Mouse (Mus musculus): ENCODE measurements around the gene Lrrc10. TPM values are rescaled to one million over a fixed set of nuclear protein-coding genes. Genes with fewer than 3 reads are reported as not detected.
"Not testable (repeated sequence)": the region's sequence is repeated elsewhere in the genome, so short reads cannot be mapped to it uniquely, and the experiment has no call there.

The Lrrc10 gene
- polyA plus RNA-seq, 1 experiment from 2014 or later, result not detected

- Histone ChIP-seq H3K4me1 (ENCODE audit: insufficient read depth) (no peaks in the 10 kb centered on the region; the same call in 1 of the 2 replicates), H3K27ac (ENCODE audit: low read depth) (no peak overlapping the region), H3K4me2 (ENCODE audit: low read depth, low read length) (no peak overlapping the region), H3K27me3 (ENCODE audit: insufficient read depth, low read length) (peaks cover 9% of the 10 kb centered on the region), H3K4me3 (ENCODE audit: low read depth, low read length) (no peak overlapping the region), H3K36me3 (replicated peaks; ENCODE audit: insufficient read depth, low read length) (no peaks in the 10 kb centered on the region), H3K9me3 (ENCODE audit: low read length) (no peaks in the 10 kb centered on the region), H3K9ac (replicated peaks) (no peak overlapping the region)
- DNase-seq (no peak), ATAC-seq (no peak)
- TF ChIP-seq CTCF (IDR thresholded peaks at IDR 0.05; ENCODE audit: low read depth) (no peak), EP300 (IDR thresholded peaks at IDR 0.05; ENCODE audit: low read depth) (no peak)
- 50% methylated on average over 21 of the region's 21 CpGs for WGBS (ENCODE audit: insufficient replicate concordance)
Measured at GRCm38 (mm10) chr10:117021020-117021754, 24.0 kb upstream of the Lrrc10 start.

DNA sequence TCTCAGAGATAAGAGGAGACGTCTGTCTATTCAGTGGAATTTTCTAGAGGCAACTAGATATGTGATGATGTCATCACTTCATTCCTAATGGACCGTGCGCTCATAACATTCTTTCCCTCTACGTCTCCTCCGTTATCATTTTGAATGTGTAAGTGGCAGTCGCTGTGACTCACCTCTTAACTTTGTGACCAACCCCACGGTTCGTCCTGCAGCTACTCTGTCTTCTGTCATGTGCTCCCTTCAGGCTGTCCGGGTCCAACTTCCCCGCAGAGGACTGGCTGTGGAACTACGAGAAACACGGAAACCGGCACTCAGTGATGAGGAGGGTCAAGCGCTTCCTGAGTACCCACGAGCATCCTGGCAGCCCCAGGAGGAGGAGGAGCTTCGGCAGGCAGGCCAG is 21.4 kb upstream of the Lrrc10 start:
- ATAC-seq, result no peak
- 34% methylated on average over 16 of the region's 16 CpGs for WGBS (ENCODE audit: insufficient replicate concordance)

DNA sequence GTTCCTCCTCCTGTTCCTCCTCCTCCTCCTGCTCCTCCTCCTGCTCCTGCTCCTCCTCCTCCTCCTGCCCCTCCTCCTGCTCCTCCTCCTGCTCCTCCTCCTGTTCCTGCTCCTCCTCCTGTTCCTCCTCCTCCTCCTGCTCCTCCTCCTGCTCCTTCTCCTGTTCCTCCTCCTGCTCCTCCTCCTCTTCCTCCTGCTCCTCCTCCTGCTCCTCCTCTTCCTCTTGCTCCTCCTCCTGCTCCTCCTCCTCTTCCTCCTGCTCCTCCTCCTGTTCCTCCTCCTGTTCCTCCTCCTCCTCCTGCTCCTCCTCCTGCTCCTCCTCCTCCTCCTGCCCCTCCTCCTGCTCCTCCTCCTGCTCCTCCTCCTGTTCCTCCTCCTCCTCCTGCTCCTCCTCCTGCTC is 19.4 kb upstream of the Lrrc10 start:
- H3K9ac ChIP-seq (replicated peaks); H3K4me3 ChIP-seq (ENCODE audit: low read depth, low read length); ATAC-seq; H3K27ac ChIP-seq (ENCODE audit: low read depth); DNase-seq; H3K4me1 ChIP-seq (ENCODE audit: insufficient read depth); H3K36me3 ChIP-seq (replicated peaks; ENCODE audit: insufficient read depth, low read length); H3K4me2 ChIP-seq (ENCODE audit: low read depth, low read length); H3K9me3 ChIP-seq (ENCODE audit: low read length): not testable (repeated sequence)
- peaks cover 13% of the 10 kb centered on the region for H3K27me3 ChIP-seq (ENCODE audit: insufficient read depth, low read length)

More for the DNA sequence above, 21.4 kb upstream of the Lrrc10 start:
- TF ChIP-seq CTCF (IDR thresholded peaks at IDR 0.05; ENCODE audit: low read depth), result no peak
- TF ChIP-seq EP300 (IDR thresholded peaks at IDR 0.05; ENCODE audit: low read depth), result no peak
- Histone ChIP-seq H3K27ac (ENCODE audit: low read depth) (no peak overlapping the region), H3K4me1 (ENCODE audit: insufficient read depth) (no peaks in the 10 kb centered on the region; the same call in 1 of the 2 replicates), H3K4me2 (ENCODE audit: low read depth, low read length) (peak overlapping the region; percentile 2), H3K4me3 (ENCODE audit: low read depth, low read length) (0 out of 2 replicates have a peak overlapping the region, but pooled peaks have one; percentile 3), H3K9me3 (ENCODE audit: low read length) (no peaks in the 10 kb centered on the region), H3K9ac (replicated peaks) (no peak overlapping the region), H3K36me3 (replicated peaks; ENCODE audit: insufficient read depth, low read length) (no peaks in the 10 kb centered on the region), H3K27me3 (ENCODE audit: insufficient read depth, low read length) (peaks cover 13% of the 10 kb centered on the region)
- no peak for DNase-seq

DNA sequence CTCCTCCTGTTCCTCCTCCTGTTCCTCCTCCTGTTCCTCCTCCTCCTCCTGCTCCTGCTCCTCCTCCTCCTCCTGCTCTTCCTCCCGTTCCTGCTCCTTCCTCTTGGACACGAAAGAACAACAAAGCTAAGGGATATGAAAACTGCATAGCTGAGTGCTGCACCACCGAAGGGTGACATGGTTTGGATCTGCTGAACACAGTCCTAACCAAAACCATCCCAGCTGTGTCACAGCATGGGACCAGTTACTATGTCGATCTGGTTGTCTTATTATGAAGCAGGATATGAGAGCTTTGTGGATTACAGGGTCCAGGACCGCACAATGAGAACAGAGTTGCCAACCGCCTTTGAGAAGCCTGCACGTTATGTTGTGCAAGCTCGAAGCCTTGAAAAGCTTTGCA is 19.0 kb upstream of the Lrrc10 start:
- no peaks in the 10 kb centered on the region for H3K9me3 ChIP-seq (ENCODE audit: low read length)
- H3K4me3 ChIP-seq (ENCODE audit: low read depth, low read length), result no peak overlapping the region
- 67% methylated on average over 8 of the region's 8 CpGs for WGBS (ENCODE audit: insufficient replicate concordance)
- H3K27me3 ChIP-seq (ENCODE audit: insufficient read depth, low read length), result peaks cover 13% of the 10 kb centered on the region
- ATAC-seq (no peak), DNase-seq (no peak)
- H3K4me1 ChIP-seq (ENCODE audit: insufficient read depth), result no peaks in the 10 kb centered on the region; the same call in 1 of the 2 replicates
- H3K27ac ChIP-seq (ENCODE audit: low read depth), result no peak overlapping the region
- TF ChIP-seq CTCF (IDR thresholded peaks at IDR 0.05; ENCODE audit: low read depth) (no peak), EP300 (IDR thresholded peaks at IDR 0.05; ENCODE audit: low read depth) (no peak)
- no peak overlapping the region for H3K9ac ChIP-seq (replicated peaks)
- H3K36me3 ChIP-seq (replicated peaks; ENCODE audit: insufficient read depth, low read length), result no peaks in the 10 kb centered on the region
- no peak overlapping the region for H3K4me2 ChIP-seq (ENCODE audit: low read depth, low read length)

DNA sequence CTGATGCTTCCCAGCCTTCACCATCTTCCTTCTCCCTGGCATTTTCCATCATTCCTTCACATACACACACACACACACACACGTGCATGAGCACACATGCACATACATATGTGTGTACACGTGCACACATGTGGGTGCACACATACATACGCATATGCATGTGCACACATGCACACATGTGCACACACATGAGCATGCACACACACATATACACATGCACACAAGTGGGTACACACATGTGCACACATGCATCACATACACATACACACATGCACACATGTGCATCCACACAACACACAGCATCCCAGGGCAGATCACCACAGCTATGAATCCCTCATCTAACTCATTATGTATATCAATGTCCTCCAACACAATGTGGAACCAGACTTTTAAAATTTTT is 14.0 kb upstream of the Lrrc10 start:
- H3K4me3 ChIP-seq (ENCODE audit: low read depth, low read length), result no peak overlapping the region
- no peak overlapping the region for H3K27ac ChIP-seq (ENCODE audit: low read depth)
- ATAC-seq (no peak), DNase-seq (no peak)
- 0 out of 2 replicates have a peak, but pooled peaks cover 4% of the 10 kb centered on the region for H3K27me3 ChIP-seq (ENCODE audit: insufficient read depth, low read length)
- TF ChIP-seq EP300 (IDR thresholded peaks at IDR 0.05; ENCODE audit: low read depth) (no peak), CTCF (IDR thresholded peaks at IDR 0.05; ENCODE audit: low read depth) (no peak)
- H3K4me2 ChIP-seq (ENCODE audit: low read depth, low read length), result no peak overlapping the region
- no peaks in the 10 kb centered on the region for H3K9me3 ChIP-seq (ENCODE audit: low read length)
- no peaks in the 10 kb centered on the region for H3K36me3 ChIP-seq (replicated peaks; ENCODE audit: insufficient read depth, low read length)
- H3K9ac ChIP-seq (replicated peaks), result no peak overlapping the region
- no peaks in the 10 kb centered on the region for H3K4me1 ChIP-seq (ENCODE audit: insufficient read depth)
- WGBS (ENCODE audit: insufficient replicate concordance), result 75% methylated on average over 3 of the region's 3 CpGs

GRCm38 (mm10) chr10:117033785-117034184 is 11.4 kb upstream of the Lrrc10 start:
- Histone ChIP-seq H3K27ac (ENCODE audit: low read depth) (no peak overlapping the region), H3K36me3 (replicated peaks; ENCODE audit: insufficient read depth, low read length) (no peaks in the 10 kb centered on the region), H3K4me1 (ENCODE audit: insufficient read depth) (no peaks in the 10 kb centered on the region), H3K4me2 (ENCODE audit: low read depth, low read length) (no peak overlapping the region), H3K9ac (replicated peaks) (no peak overlapping the region), H3K9me3 (ENCODE audit: low read length) (no peaks in the 10 kb centered on the region), H3K4me3 (ENCODE audit: low read depth, low read length) (no peak overlapping the region), H3K27me3 (ENCODE audit: insufficient read depth, low read length) (no peaks in the 10 kb centered on the region)
- no peak for TF ChIP-seq EP300 (IDR thresholded peaks at IDR 0.05; ENCODE audit: low read depth)
- TF ChIP-seq CTCF (IDR thresholded peaks at IDR 0.05; ENCODE audit: low read depth), result peak; percentile 84
- whole genome bisulfite sequencing (ENCODE audit: insufficient replicate concordance), result 17% methylated on average over 8 of the region's 8 CpGs
- ATAC-seq (no peak; the same call in 1 of the 2 replicates), DNase-seq (peak; percentile 84)

Data from liver, postnatal 0 days (tissue).